Mouse (Mus musculus) liver, embryonic 12.5 days (tissue): Measurements from ENCODE around the gene Ghrh. TPM values are rescaled to one million over a fixed set of nuclear protein-coding genes. Genes with fewer than 3 reads are reported as not detected.

ENCODE experiments used
- ATAC-seq: fragments of 200-750 bp; cut with Nextera tagmentation; 2 replicates; pipeline ENCODE4 v1.8.0; 2017; ENCODE audit warnings: moderate number of reproducible peaks, mild to moderate bottlenecking, moderate library complexity
- H3K27ac ChIP-seq: fragments of 300-500 bp; sonication (generic); 2 replicates; pipeline ENCODE4 v1.5.1; 2016; ENCODE audit warnings: mild to moderate bottlenecking
- H3K27me3 ChIP-seq: fragments of 300-500 bp; sonication (generic); replicated peaks from 2 replicates; pipeline ENCODE4 v1.6.1; 2016; ENCODE audit warnings: mild to moderate bottlenecking, moderate library complexity
- H3K36me3 ChIP-seq: fragments of 300-500 bp; sonication (generic); 2 replicates; pipeline ENCODE4 v1.6.1; 2016; ENCODE audit warnings: mild to moderate bottlenecking, moderate library complexity
- H3K4me1 ChIP-seq: fragments of 300-500 bp; sonication (generic); 2 replicates; pipeline ENCODE4 v1.6.1; 2016
- H3K4me2 ChIP-seq: fragments of 300-500 bp; sonication (generic); 2 replicates; pipeline ENCODE4 v1.6.1; 2016; ENCODE audit warnings: mild to moderate bottlenecking, moderate library complexity
- H3K4me3 ChIP-seq: fragments of 300-500 bp; sonication (generic); 2 replicates; pipeline ENCODE4 v1.5.1; 2016; ENCODE audit warnings: mild to moderate bottlenecking, moderate library complexity
- H3K9ac ChIP-seq: fragments of 300-500 bp; sonication (generic); 2 replicates; pipeline ENCODE4 v1.6.1; 2016; ENCODE audit warnings: mild to moderate bottlenecking, moderate library complexity
- H3K9me3 ChIP-seq: fragments of 300-500 bp; sonication (generic); replicated peaks from 2 replicates; pipeline ENCODE4 v1.6.1; 2016; ENCODE audit warnings: mild to moderate bottlenecking, moderate library complexity
- WGBS: fragments of 180-500 bp; shearing (Covaris S2); methylation state at CpG from one replicate; pipeline ENCODE4 v1.1.7; 2016; ENCODE audit not compliant: insufficient replicate concordance; 5-methylcytosine and 5-hydroxymethylcytosine counted together
- polyA plus RNA-seq: library from polyadenylated mRNA; unstranded; fragments of >200 nt; fragmentation: Nextera tagmentation; extraction: Ambion mirVana; gene quantifications from 2 replicates; pipeline ENCODE4 v1.2.1, GENCODE M21; 2016

Gene Ghrh
- polyA plus RNA-seq, 1 experiment from 2014 or later: not detected

DNA sequence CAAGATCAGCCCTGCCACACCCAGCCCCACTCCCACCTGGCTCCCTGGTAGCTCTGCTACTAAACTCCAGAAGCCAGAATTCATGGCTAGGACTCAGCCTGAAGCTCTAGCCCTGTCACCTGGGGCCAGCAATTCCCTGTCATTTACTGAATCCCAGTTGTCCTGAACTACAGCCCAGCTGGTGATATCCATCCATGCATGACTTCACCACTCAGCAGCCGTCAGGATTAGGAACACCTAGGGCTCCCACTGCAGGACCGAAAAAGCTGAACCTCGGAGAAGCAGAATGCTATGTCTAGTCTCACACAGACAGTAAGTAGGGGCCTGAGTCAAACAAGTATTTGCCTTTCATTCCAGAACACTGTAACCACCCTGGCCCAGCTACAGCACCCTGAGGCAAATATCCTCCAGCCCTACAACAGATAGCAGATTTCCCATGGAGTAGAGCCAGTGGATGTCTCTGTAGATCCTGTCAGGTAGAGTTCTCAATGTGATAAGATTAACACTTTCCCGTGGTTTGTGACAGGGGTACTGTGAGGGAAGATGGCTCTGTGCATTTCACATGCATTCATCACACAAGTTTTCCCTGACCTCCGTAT, 4.9 kb downstream of the Ghrh start:
- H3K4me3 ChIP-seq: no peak overlapping the region
- no peaks in the 10 kb centered on the region for H3K4me1 ChIP-seq
- H3K27me3 ChIP-seq: peaks cover 28% of the 10 kb centered on the region
- H3K4me2 ChIP-seq: no peak overlapping the region
- 59% methylated on average over 5 of the region's 5 CpGs for WGBS
- H3K27ac ChIP-seq: no peak overlapping the region
- no peak for ATAC-seq
- H3K36me3 ChIP-seq: no peaks in the 10 kb centered on the region
- no peaks in the 10 kb centered on the region for H3K9me3 ChIP-seq
- no peak overlapping the region for H3K9ac ChIP-seq

DNA sequence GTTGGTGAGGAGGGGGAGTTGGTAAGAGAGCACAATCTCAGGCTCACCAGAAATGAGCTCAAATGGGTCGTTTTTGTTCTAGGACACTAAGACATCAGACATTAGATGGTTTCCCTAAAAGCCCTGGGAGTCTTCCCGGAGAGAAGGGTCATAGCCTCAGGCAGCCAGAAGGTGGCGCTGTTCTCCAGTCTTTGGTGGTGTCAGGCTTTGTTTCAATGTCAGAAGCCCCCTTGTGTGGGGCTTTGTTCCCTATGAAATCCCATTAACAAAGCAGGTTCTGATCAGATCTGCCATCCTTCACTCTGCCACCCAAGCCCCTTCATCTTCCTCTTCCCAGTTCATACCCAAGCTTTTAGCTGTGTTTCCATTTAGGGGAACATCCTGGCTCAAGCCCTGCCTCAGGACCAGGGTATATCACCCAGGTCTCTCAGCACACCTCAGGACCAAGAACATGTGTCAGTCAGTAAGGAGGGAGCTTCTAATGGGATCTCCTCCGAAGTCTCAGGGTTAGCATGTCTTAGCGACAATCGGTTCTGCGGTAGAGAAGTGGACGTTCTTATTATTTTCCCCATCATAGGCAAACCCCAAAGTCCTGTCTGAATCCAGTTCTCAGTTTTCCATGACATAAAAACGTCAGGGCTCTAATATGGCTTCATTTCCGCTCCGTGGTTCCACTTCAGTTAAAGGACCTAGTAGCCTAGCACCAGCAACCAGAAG, 5.6 kb downstream of the Ghrh start:
- no peaks in the 10 kb centered on the region for H3K36me3 ChIP-seq
- 35% methylated on average over 11 of the region's 11 CpGs for WGBS
- no peaks in the 10 kb centered on the region for H3K9me3 ChIP-seq
- H3K27ac ChIP-seq: no peak overlapping the region
- no peak overlapping the region for H3K9ac ChIP-seq
- no peak for ATAC-seq
- H3K4me2 ChIP-seq: no peak overlapping the region
- H3K4me3 ChIP-seq: no peak overlapping the region
- H3K4me1 ChIP-seq: no peaks in the 10 kb centered on the region
- H3K27me3 ChIP-seq: peaks cover 24% of the 10 kb centered on the region

GRCm38 (mm10) chr2:157340221-157340741, 7.0 kb downstream of the Ghrh start:
- no peaks in the 10 kb centered on the region for H3K4me1 ChIP-seq
- H3K27me3 ChIP-seq: peaks cover 24% of the 10 kb centered on the region
- no peak overlapping the region for H3K27ac ChIP-seq
- no peaks in the 10 kb centered on the region for H3K9me3 ChIP-seq
- no peak overlapping the region for H3K9ac ChIP-seq
- no peak overlapping the region for H3K4me2 ChIP-seq
- WGBS: 51% methylated on average over 7 of the region's 7 CpGs
- ATAC-seq: no peak
- H3K4me3 ChIP-seq: no peak overlapping the region
- H3K36me3 ChIP-seq: no peaks in the 10 kb centered on the region

DNA sequence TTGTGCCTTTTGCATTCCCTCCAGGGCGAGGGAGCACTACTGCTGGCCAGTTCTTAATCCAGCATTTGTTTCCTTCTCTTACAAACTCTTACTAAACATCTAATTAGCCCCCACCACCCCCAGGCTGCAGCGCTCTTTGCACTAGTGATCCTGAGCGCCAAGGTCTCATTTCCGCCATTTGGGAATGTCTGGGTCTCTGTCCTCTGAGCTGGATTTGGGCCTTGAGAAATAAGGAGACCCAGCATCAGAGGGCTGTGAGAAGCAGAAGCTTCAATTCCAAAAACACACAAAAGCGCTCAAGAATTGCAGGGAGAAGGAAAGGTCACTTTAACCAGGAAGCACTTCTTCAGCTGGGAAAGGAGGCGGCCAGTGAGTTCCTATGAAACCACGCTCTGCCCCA, 7.8 kb downstream of the Ghrh start:
- no peaks in the 10 kb centered on the region for H3K9me3 ChIP-seq
- 61% methylated on average over 7 of the region's 7 CpGs for WGBS
- no peak overlapping the region for H3K27ac ChIP-seq
- H3K4me2 ChIP-seq: no peak overlapping the region
- H3K36me3 ChIP-seq: no peaks in the 10 kb centered on the region
- H3K4me1 ChIP-seq: no peaks in the 10 kb centered on the region
- H3K27me3 ChIP-seq: peaks cover 24% of the 10 kb centered on the region
- H3K9ac ChIP-seq: no peak overlapping the region
- no peak overlapping the region for H3K4me3 ChIP-seq
- ATAC-seq: no peak

DNA sequence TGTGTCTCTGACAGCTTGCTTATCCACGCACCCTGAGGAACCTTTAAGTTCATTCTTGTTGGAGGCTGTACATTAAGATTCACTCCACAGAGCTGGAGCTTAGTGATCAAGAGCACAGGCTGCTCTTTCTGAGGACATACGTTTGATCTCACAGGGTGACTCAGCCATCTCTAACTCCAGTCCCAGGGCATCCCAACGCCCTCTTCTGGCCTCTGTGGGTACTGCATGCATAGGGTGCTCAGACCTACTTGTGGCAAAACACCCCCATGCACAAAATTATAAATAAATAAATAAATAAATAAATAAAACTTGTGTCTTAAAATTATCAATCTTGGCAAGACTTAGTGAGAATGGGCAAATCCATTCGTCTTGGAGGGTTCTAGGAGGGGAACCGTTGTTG, 8.6 kb downstream of the Ghrh start:
- H3K9ac ChIP-seq: no peak overlapping the region
- H3K27ac ChIP-seq: no peak overlapping the region
- no peaks in the 10 kb centered on the region for H3K4me1 ChIP-seq
- ATAC-seq: peak; percentile 47; the same call in 1 of the 2 replicates
- H3K36me3 ChIP-seq: no peaks in the 10 kb centered on the region
- no peak overlapping the region for H3K4me3 ChIP-seq
- no peak overlapping the region for H3K4me2 ChIP-seq
- H3K9me3 ChIP-seq: no peaks in the 10 kb centered on the region
- peaks cover 24% of the 10 kb centered on the region for H3K27me3 ChIP-seq
- WGBS: 34% methylated on average over 5 of the region's 5 CpGs

- no peak overlapping the region for H3K4me3 ChIP-seq
- no peak overlapping the region for H3K4me2 ChIP-seq
- no peaks in the 10 kb centered on the region; the same call in 1 of the 2 replicates for H3K27me3 ChIP-seq
- peaks cover 27% of the 10 kb centered on the region for H3K36me3 ChIP-seq
- H3K9me3 ChIP-seq: no peaks in the 10 kb centered on the region
- H3K9ac ChIP-seq: no peak overlapping the region
- no peak overlapping the region for H3K27ac ChIP-seq
- no peak for ATAC-seq
- H3K4me1 ChIP-seq: 0 out of 2 replicates have a peak, but pooled peaks cover 7% of the 10 kb centered on the region
- WGBS: 77% methylated on average over 5 of the region's 5 CpGs
These were observed 15.2 kb downstream of the Ghrh start for GRCm38 (mm10) chr2:157332059-157332458.

DNA sequence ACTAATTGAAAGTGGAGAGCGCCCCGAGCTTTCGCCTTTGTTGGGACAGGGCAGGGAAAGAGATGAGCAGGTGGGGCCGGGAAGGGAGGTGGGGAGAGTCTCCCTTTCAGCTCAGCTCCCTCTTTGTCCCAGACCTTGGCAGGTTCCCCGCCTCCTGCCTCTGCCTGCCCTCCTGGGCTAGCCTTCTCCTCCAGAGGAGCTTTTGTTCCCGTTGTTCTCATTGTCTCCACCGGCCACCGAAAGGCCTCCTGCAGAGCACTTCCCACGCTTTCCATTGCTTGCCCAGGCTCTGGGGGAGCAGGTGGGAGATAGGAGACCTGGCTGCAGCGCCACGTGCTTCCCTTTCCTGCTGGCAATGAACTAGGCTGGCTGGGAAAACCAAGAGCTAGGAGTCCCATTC, 18.7 kb downstream of the Ghrh start:
- Histone ChIP-seq H3K36me3 (peaks cover 61% of the 10 kb centered on the region), H3K27ac (no peak overlapping the region), H3K4me1 (0 out of 2 replicates have a peak, but pooled peaks cover 7% of the 10 kb centered on the region), H3K9me3 (no peaks in the 10 kb centered on the region), H3K27me3 (no peaks in the 10 kb centered on the region), H3K4me2 (no peak overlapping the region), H3K4me3 (no peak overlapping the region), H3K9ac (no peak overlapping the region)
- 66% methylated on average over 11 of the region's 11 CpGs for WGBS
- no peak for ATAC-seq

DNA sequence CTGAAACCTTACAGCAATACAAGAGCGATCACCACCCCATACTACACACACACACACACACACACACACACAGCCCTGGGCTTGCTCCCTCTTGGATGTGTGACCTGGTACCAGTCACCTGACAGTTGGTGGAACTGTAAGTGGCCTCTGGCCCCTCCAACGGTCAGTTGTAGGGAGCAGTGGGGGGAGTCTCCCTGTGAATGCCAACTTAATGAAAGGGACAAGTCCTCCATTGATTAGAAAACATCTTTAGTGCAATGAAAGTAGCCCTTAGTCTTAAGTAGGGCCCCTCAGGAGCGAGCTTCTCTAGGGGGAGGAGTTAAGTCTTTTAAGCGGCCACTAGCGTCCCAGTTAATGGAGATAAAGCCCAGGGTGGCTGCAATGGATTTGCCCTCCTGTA, 19.2 kb downstream of the Ghrh start:
- no peak for ATAC-seq
- H3K9me3 ChIP-seq: no peaks in the 10 kb centered on the region
- H3K4me3 ChIP-seq: no peak overlapping the region
- no peak overlapping the region for H3K27ac ChIP-seq
- H3K4me1 ChIP-seq: 0 out of 2 replicates have a peak, but pooled peaks cover 7% of the 10 kb centered on the region
- peaks cover 66% of the 10 kb centered on the region for H3K36me3 ChIP-seq
- WGBS: 52% methylated on average over 5 of the region's 5 CpGs
- H3K4me2 ChIP-seq: no peak overlapping the region
- H3K27me3 ChIP-seq: no peaks in the 10 kb centered on the region
- H3K9ac ChIP-seq: no peak overlapping the region

- ATAC-seq: no peak
- H3K4me1 ChIP-seq: 0 out of 2 replicates have a peak, but pooled peaks cover 7% of the 10 kb centered on the region
- no peak overlapping the region for H3K4me3 ChIP-seq
- H3K36me3 ChIP-seq: peaks cover 95% of the 10 kb centered on the region
- 62% methylated on average over 2 of the region's 2 CpGs for WGBS
- H3K9me3 ChIP-seq: no peaks in the 10 kb centered on the region
- no peak overlapping the region for H3K27ac ChIP-seq
- no peak overlapping the region for H3K4me2 ChIP-seq
- H3K27me3 ChIP-seq: no peaks in the 10 kb centered on the region
- H3K9ac ChIP-seq: no peak overlapping the region
These were observed 22.1 kb downstream of the Ghrh start for GRCm38 (mm10) chr2:157325238-157325637.

DNA sequence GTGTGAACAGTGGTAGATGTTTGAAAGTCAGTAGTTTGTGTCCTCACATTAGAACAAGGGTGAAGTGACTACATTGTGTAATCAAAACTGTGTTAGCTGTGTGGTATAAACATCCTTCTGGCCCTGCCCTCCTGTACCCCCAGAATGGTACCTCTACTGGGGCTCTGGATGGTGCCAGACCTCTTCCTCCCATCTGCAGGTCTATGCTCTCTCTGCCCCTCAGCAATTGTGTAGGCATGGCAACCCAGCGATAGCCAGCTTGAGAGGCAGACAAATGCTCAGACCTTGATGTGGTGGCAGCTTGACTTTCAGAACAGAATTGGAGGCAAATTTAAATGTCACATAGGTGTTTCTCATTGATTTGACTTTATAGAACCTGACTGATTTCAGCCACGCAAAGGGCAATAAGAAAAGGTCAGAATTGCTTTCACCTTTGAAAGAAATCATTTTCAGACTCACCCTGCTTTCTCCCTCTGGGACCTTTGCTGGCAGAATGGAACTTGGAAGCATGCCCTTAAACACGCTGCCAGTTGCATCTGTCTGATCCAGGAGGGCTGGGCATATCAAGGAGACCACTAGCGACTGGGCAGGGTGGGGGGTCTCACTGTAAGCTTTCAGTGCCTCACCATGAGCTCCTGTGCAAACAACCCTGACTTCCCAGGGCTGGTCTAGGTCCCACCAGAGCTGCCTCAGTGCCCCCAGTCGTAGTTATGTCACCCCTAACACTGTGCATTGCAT, 25.1 kb downstream of the Ghrh start:
- H3K27me3 ChIP-seq: no peaks in the 10 kb centered on the region
- H3K36me3 ChIP-seq: peaks cover 99% of the 10 kb centered on the region
- no peaks in the 10 kb centered on the region for H3K9me3 ChIP-seq
- no peak overlapping the region for H3K27ac ChIP-seq
- no peak for ATAC-seq
- H3K9ac ChIP-seq: no peak overlapping the region
- no peak overlapping the region for H3K4me3 ChIP-seq
- WGBS: 81% methylated on average over 5 of the region's 5 CpGs
- H3K4me1 ChIP-seq: no peaks in the 10 kb centered on the region
- no peak overlapping the region for H3K4me2 ChIP-seq

DNA sequence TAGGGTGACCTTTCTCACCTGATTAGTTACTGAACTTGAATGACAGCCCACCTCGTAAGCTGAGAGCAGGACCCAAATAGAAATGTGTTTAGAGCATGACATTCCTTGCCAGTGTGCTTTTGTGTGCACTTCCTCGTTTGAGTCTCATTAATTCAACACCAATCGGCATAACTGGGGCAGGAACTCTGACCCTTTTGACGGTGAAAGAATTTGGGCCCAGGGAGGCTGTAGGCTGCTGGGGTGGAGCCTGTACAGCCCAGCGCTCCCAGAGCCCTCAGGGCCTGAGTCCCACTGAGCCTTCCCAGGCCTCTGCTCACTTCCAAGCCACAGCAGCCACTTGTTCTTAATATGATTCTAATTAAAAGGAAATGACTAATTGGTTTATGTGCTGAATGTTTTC, 26.4 kb downstream of the Ghrh start:
- no peak overlapping the region for H3K4me3 ChIP-seq
- WGBS: 73% methylated on average over 5 of the region's 5 CpGs
- peaks cover 98% of the 10 kb centered on the region for H3K36me3 ChIP-seq
- H3K4me2 ChIP-seq: no peak overlapping the region
- no peaks in the 10 kb centered on the region for H3K27me3 ChIP-seq
- H3K9ac ChIP-seq: no peak overlapping the region
- H3K4me1 ChIP-seq: no peaks in the 10 kb centered on the region
- no peak for ATAC-seq
- no peak overlapping the region for H3K27ac ChIP-seq
- no peaks in the 10 kb centered on the region for H3K9me3 ChIP-seq

GRCm38 (mm10) chr2:157320135-157320534, 27.2 kb downstream of the Ghrh start:
- no peak overlapping the region for H3K4me2 ChIP-seq
- no peaks in the 10 kb centered on the region for H3K9me3 ChIP-seq
- no peak for ATAC-seq
- no peaks in the 10 kb centered on the region for H3K27me3 ChIP-seq
- no peak overlapping the region for H3K27ac ChIP-seq
- H3K4me1 ChIP-seq: no peaks in the 10 kb centered on the region
- WGBS: 87% methylated on average over 8 of the region's 8 CpGs
- H3K4me3 ChIP-seq: no peak overlapping the region
- H3K36me3 ChIP-seq: peaks cover 98% of the 10 kb centered on the region
- H3K9ac ChIP-seq: no peak overlapping the region
